Mouse (Mus musculus) liver, embryonic 14.5 days (tissue): ENCODE measurements around the gene Gm17334. TPM values are rescaled to one million over a fixed set of nuclear protein-coding genes. Genes with fewer than 3 reads are reported as not detected.

Experiments
- ATAC-seq: fragments of 200-750 bp; cut with Nextera tagmentation; 2 replicates; pipeline ENCODE4 v1.8.0; 2017; ENCODE audit warnings: moderate number of reproducible peaks, mild to moderate bottlenecking, moderate library complexity; ENCODE audit not compliant: insufficient read depth
- DNase-seq, 3 experiments: peaks; one replicate each; pipeline ENCODE4 v3.0.0-alpha.2; 2012 to 2013; ENCODE audit warnings: low read depth in 3 of 3, low spot score in 3 of 3
- H3K27ac ChIP-seq: fragments of 300-500 bp; sonication (generic); 2 replicates; pipeline ENCODE4 v1.5.1; 2014; ENCODE audit warnings: moderate library complexity, mild to moderate bottlenecking, control low read depth, inconsistent platforms
- H3K27me3 ChIP-seq: fragments of 300-500 bp; sonication (generic); 2 replicates; pipeline ENCODE4 v1.6.1; 2014; ENCODE audit warnings: mild to moderate bottlenecking, low read length, moderate library complexity; ENCODE audit not compliant: control insufficient read depth, insufficient read depth
- H3K36me3 ChIP-seq: fragments of 300-500 bp; sonication (generic); replicated peaks from 2 replicates; pipeline ENCODE4 v1.6.1; 2014; ENCODE audit warnings: low read depth; ENCODE audit not compliant: control insufficient read depth, insufficient read depth
- H3K4me1 ChIP-seq, 2 experiments: fragments of 200-500 bp in 1 of 2; fragments of 300-500 bp in 1 of 2; sonication (generic) in 1 of 2; replicated peaks; 2 replicates each; pipeline ENCODE4 v1.6.1; 2012 to 2014; ENCODE audit warnings: antibody characterized with exemption in 1 of 2, inconsistent platforms in 1 of 2, low read length in 1 of 2; ENCODE audit not compliant: control insufficient read depth in 2 of 2, insufficient read depth in 2 of 2
- H3K4me2 ChIP-seq: fragments of 300-500 bp; sonication (generic); 2 replicates; pipeline ENCODE4 v1.6.1; 2014; ENCODE audit warnings: low read depth, mild to moderate bottlenecking, control low read depth, moderate library complexity
- H3K4me3 ChIP-seq, 2 experiments: fragments of 200-500 bp in 1 of 2; fragments of 300-500 bp in 1 of 2; sonication (generic) in 1 of 2; 2 replicates each; pipeline ENCODE4 v1.5.1; 2012 to 2014; ENCODE audit warnings: low read depth in 2 of 2, low read length in 2 of 2, mild to moderate bottlenecking in 2 of 2, control low read depth in 1 of 2, inconsistent platforms in 1 of 2, moderate library complexity in 1 of 2; ENCODE audit not compliant: insufficient read depth in 1 of 2
- H3K9ac ChIP-seq: fragments of 300-500 bp; sonication (generic); replicated peaks from 2 replicates; pipeline ENCODE4 v1.6.1; 2014; ENCODE audit warnings: mild to moderate bottlenecking, control low read depth, moderate library complexity
- H3K9me3 ChIP-seq: fragments of 300-500 bp; sonication (generic); 2 replicates; pipeline ENCODE4 v1.6.1; 2016; ENCODE audit warnings: low read length, mixed read lengths; ENCODE audit not compliant: control insufficient read depth
- CTCF ChIP-seq: IDR thresholded peaks from 2 replicates; pipeline ENCODE4 v1.5.1; 2016; ENCODE audit warnings: antibody characterized with exemption, low read depth, control low read depth
- EP300 ChIP-seq: IDR thresholded peaks from 2 replicates; pipeline ENCODE4 v1.6.1; 2016; ENCODE audit warnings: antibody characterized with exemption, low read depth
- WGBS: fragments of 180-500 bp; shearing (Covaris S2); extraction: QIAGEN DNeasy Blood & Tissue Kit; methylation state at CpG from one replicate; pipeline ENCODE4 v1.1.7; 2014; ENCODE audit not compliant: insufficient replicate concordance; 5-methylcytosine and 5-hydroxymethylcytosine counted together
- polyA plus RNA-seq, 2 experiments: library from polyadenylated mRNA; depleted of rRNA in 1 of 2; stranded (reverse) in 1 of 2; unstranded in 1 of 2; fragments of >200 nt; fragmentation: Nextera tagmentation in 1 of 2; extraction: Ambion mirVana in 1 of 2; gene quantifications; 2 replicates each; pipeline versions ENCODE4 v1.2.1 to v1.2.3; 2012 to 2014

The Gm17334 gene
- polyA plus RNA-seq, 2 experiments: not detected

DNA sequence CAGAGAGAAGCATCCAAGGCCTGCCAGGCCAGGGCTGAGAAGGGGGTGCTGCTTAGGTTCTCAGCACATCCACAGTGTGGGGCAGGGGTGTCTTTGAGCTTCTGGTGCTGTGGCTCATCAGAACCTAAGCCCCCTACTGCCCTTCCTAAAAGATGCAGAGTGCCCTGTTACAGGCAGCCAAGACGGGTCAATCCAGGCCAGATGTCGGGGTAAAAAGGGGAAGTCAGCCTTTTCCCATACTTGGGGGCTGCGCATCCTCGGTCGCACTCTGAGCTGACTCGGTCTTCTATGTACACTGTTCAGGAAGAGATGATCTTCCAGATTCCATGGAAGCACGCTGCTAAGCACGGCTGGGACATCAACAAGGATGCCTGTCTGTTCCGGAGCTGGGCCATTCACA lies 451 bp downstream of the Gm17334 start:
- Histone ChIP-seq H3K4me2 (no peak overlapping the region), H3K4me3 (no peak overlapping the region), H3K27me3 (peaks cover 15% of the 10 kb centered on the region), H3K36me3 (0 out of 2 replicates have a peak, but pooled peaks cover 3% of the 10 kb centered on the region), H3K9me3 (no peaks in the 10 kb centered on the region), H3K4me1 (peaks cover 0 to 5% of the 10 kb centered on the region in 2 experiments; a peak in 1 of 4 replicates), H3K9ac (no peak overlapping the region), H3K27ac (no peak overlapping the region)
- WGBS: 45% methylated on average over 9 of the region's 9 CpGs
- TF ChIP-seq EP300: no peak
- TF ChIP-seq CTCF: no peak
- ATAC-seq: no peak
- no peak for DNase-seq

DNA sequence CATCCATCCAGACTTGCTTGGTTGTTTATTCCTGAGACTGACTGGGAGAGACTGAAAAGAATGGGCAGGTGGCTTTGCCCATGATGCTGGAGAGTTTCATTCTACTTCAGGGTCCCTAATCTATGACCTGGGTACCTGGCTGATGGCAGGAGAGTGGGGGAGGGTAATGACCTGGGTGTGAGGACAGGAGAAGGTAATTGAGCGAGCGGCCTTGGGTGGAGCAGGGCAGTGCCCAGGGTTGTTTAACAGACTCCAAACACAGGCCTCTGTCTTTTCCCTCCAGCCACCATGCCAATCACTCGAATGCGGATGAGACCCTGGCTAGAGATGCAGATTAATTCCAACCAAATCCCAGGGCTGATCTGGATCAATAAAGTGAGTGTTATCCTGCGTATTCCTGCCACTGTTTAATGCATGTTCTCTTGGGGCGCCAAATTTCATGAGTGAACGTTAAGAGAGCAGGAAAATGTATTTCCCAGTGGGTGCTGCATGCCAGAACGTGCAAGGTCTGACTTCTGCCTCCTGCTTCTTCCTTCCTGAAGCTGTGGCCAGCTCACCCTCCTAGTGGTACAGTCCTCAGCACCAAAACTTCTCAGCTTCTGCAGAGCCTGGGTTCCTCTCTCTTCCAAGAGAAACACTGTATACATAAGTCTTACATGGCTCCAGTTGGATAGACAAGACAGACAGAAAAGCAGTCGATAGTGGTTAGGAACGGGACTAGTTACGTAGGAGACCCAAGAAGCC lies 1.8 kb downstream of the Gm17334 start:
- WGBS: 59% methylated on average over 11 of the region's 11 CpGs

DNA sequence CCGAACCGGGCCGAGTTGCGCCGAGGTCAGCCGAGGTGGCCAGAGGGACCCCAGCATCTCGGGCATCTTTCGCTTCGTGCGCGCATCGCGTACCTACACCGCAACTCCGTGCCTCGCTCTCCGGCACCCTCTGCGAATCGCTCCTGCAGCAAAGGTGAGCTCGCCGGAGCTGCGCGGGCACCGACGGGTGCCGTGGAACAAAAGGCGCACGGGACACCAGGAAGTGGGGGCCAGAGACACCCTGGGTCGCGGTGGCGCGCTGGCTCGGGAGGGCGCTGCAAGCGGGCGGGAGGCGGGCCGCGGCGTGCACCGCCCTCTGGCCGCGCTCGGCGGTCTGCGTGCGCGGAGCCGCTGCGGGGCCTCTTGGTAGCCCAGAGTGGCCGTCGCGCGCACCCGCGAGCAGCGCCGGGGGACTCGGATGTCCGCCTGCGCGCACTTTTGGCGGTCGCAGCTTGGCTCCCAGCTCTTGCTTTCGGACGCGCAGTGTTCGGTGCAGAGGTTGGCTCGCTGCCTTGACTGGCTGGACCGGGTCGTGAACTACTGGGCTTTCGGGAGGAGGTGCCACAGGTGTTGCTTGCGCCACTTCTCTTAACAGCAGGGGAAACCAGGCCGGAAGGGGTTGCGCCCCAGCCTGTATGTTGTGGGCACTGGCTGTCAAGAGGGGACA lies 2.7 kb downstream of the Gm17334 start:
- H3K27me3 ChIP-seq: peaks cover 15% of the 10 kb centered on the region
- ATAC-seq (peak; percentile 67), DNase-seq (no peak)
- under 1% methylated on average over 74 of the region's 75 CpGs for WGBS
- peak overlapping the region; percentile 62 for H3K4me3 ChIP-seq
- TF ChIP-seq CTCF (0 out of 2 replicates have a peak, but pooled peaks have one; percentile 12), EP300 (no peak)
- H3K9ac ChIP-seq: peak overlapping the region; percentile 40; the same call in 1 of the 2 replicates
- H3K9me3 ChIP-seq: no peaks in the 10 kb centered on the region
- H3K36me3 ChIP-seq: no peaks in the 10 kb centered on the region
- H3K4me2 ChIP-seq: peak overlapping the region; percentile 76
- H3K27ac ChIP-seq: no peak overlapping the region
- H3K4me1 ChIP-seq: peaks cover 0 to 5% of the 10 kb centered on the region in 2 experiments; a peak in 1 of 4 replicates

More for the DNA sequence above, 1.8 kb downstream of the Gm17334 start:
- Histone ChIP-seq H3K4me2 (peak overlapping the region; percentile 76), H3K4me1 (peaks cover 0 to 5% of the 10 kb centered on the region in 2 experiments; a peak in 1 of 4 replicates), H3K27me3 (peaks cover 15% of the 10 kb centered on the region), H3K9me3 (no peaks in the 10 kb centered on the region), H3K9ac (no peak overlapping the region), H3K27ac (no peak overlapping the region), H3K36me3 (no peaks in the 10 kb centered on the region), H3K4me3 (peak overlapping the region; percentile 62; a peak in 3 of 4 replicates)
- ATAC-seq: no peak
- DNase-seq: no peak
- TF ChIP-seq EP300 (no peak), CTCF (no peak)

DNA sequence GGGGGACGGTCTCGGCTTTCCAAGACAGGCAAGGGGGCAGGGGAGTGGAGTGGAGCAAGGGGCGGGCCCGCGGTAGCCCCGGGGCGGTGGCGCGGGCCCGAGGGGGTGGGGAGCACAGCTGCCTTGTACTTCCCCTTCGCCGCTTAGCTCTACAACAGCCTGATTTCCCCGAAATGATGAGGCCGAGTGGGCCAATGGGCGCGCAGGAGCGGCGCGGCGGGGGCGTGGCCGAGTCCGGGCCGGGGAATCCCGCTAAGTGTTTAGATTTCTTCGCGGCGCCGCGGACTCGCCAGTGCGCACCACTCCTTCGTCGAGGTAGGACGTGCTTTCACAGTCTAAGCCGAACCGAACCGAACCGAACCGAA lies 3.2 kb downstream of the Gm17334 start, which contains the start of gene Irf1:
Irf1 (plus strand) TSS at position 255 of the 365 bp plus-strand sequence.
- under 1% methylated on average over 39 of the region's 40 CpGs for WGBS
- peak; percentile 53 to 78 (median 61) for DNase-seq
- TF ChIP-seq EP300 (no peak), CTCF (no peak)

DNA sequence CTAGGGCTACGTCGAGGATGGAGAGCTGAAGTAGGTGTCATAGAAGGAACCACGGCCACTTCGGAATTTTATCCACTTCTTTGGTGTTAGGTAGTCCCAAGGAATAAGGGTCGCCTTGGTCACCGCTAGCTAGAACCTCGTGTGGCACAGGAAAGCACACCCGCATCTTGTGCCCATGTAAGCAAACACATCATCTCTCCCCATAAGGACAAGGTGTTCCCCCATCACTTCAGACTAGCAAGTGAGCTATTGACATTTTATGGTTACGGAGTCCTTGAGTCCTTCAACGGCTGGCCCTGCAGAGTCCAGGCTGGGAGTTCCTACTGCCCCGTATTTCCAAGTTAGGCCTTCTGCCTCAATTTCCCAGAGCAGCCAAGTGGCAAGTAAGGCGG lies 3.8 kb downstream of the Gm17334 start:
- Histone ChIP-seq H3K36me3 (no peaks in the 10 kb centered on the region), H3K9ac (no peak overlapping the region), H3K27me3 (peaks cover 15% of the 10 kb centered on the region), H3K27ac (no peak overlapping the region), H3K4me3 (peak overlapping the region; percentile 4 to 62; a peak in 2 of 4 replicates), H3K4me2 (peak overlapping the region; percentile 76), H3K4me1 (peaks cover 0 to 8% of the 10 kb centered on the region in 2 experiments; a peak in 3 of 4 replicates), H3K9me3 (no peaks in the 10 kb centered on the region)
- WGBS: 54% methylated on average over 12 of the region's 12 CpGs
- no peak for DNase-seq
- TF ChIP-seq EP300 (no peak), CTCF (no peak)
- ATAC-seq: no peak

More for the DNA sequence above, 3.2 kb downstream of the Gm17334 start, which contains the start of gene Irf1:
- Histone ChIP-seq H3K4me1 (peaks cover 0 to 5% of the 10 kb centered on the region in 2 experiments; a peak in 1 of 4 replicates), H3K36me3 (no peaks in the 10 kb centered on the region), H3K9me3 (no peaks in the 10 kb centered on the region), H3K9ac (peak within 1 kb of the TSS; percentile 40; the same call in 1 of the 2 replicates), H3K4me3 (peak within 1 kb of the TSS; percentile 62), H3K4me2 (peak within 1 kb of the TSS; percentile 76), H3K27me3 (peaks cover 15% of the 10 kb centered on the region), H3K27ac (no peak within 1 kb of the TSS)
- ATAC-seq: peak; percentile 83
